Mouse (Mus musculus): ENCODE measurements around the gene Sik1. TPM values are rescaled to one million over a fixed set of nuclear protein-coding genes. Genes with fewer than 3 reads are reported as not detected.

Gene Sik1
- polyA plus RNA-seq, 1 experiment from 2014 or later: 8.8 TPM

GRCm38 (mm10) chr17:31821136-31821933, 34.3 kb downstream of the Sik1 start:
- H3K9ac ChIP-seq: no peak overlapping the region
- WGBS: 36% methylated on average over 13 of the region's 13 CpGs

GRCm38 (mm10) chr17:31820099-31820846, 35.3 kb downstream of the Sik1 start:
- Histone ChIP-seq H3K9ac (no peak overlapping the region), H3K4me3 (replicated peaks) (no peak overlapping the region), H3K4me1 (replicated peaks) (peaks cover 11% of the 10 kb centered on the region; the same call in 1 of the 2 replicates), H3K36me3 (no peaks in the 10 kb centered on the region), H3K27ac (no peak overlapping the region), H3K9me3 (no peaks in the 10 kb centered on the region), H3K27me3 (replicated peaks) (no peaks in the 10 kb centered on the region), H3K4me2 (replicated peaks) (no peak overlapping the region)
- ATAC-seq: peak; percentile 43; the same call in 1 of the 2 replicates
- WGBS: 36% methylated on average over 4 of the region's 4 CpGs

More at GRCm38 (mm10) chr17:31821136-31821933, 34.3 kb downstream of the Sik1 start:
- ATAC-seq: peak; percentile 56; the same call in 1 of the 2 replicates
- H3K36me3 ChIP-seq: no peaks in the 10 kb centered on the region
- peaks cover 11% of the 10 kb centered on the region; the same call in 1 of the 2 replicates for H3K4me1 ChIP-seq (replicated peaks)
- no peaks in the 10 kb centered on the region for H3K27me3 ChIP-seq (replicated peaks)
- no peak overlapping the region; the same call in 1 of the 2 replicates for H3K27ac ChIP-seq
- H3K4me2 ChIP-seq (replicated peaks): no peak overlapping the region
- H3K9me3 ChIP-seq: no peaks in the 10 kb centered on the region
- H3K4me3 ChIP-seq (replicated peaks): no peak overlapping the region

- H3K36me3 ChIP-seq: no peaks in the 10 kb centered on the region
- H3K9ac ChIP-seq: no peak overlapping the region
- H3K9me3 ChIP-seq: no peaks in the 10 kb centered on the region
- no peaks in the 10 kb centered on the region for H3K27me3 ChIP-seq (replicated peaks)
- 70% methylated on average over 9 of the region's 9 CpGs for WGBS
- peaks cover 11% of the 10 kb centered on the region; the same call in 1 of the 2 replicates for H3K4me1 ChIP-seq (replicated peaks)
- no peak overlapping the region for H3K4me3 ChIP-seq (replicated peaks)
- H3K27ac ChIP-seq: no peak overlapping the region
- H3K4me2 ChIP-seq (replicated peaks): no peak overlapping the region
- ATAC-seq: no peak
Observed at GRCm38 (mm10) chr17:31819372-31819771, 36.2 kb downstream of the Sik1 start.

GRCm38 (mm10) chr17:31817815-31818214, 37.8 kb downstream of the Sik1 start:
- no peak for ATAC-seq
- Histone ChIP-seq H3K4me3 (replicated peaks) (no peak overlapping the region), H3K9ac (no peak overlapping the region), H3K4me1 (replicated peaks) (peaks cover 11% of the 10 kb centered on the region; the same call in 1 of the 2 replicates), H3K27ac (no peak overlapping the region), H3K4me2 (replicated peaks) (no peak overlapping the region), H3K9me3 (no peaks in the 10 kb centered on the region), H3K27me3 (replicated peaks) (no peaks in the 10 kb centered on the region), H3K36me3 (no peaks in the 10 kb centered on the region)
- WGBS: 83% methylated on average over 1 of the region's 1 CpGs

GRCm38 (mm10) chr17:31817203-31817602, 38.4 kb downstream of the Sik1 start:
- no peak for ATAC-seq
- Histone ChIP-seq H3K36me3 (no peaks in the 10 kb centered on the region), H3K9ac (no peak overlapping the region), H3K27ac (no peak overlapping the region), H3K4me3 (replicated peaks) (no peak overlapping the region), H3K27me3 (replicated peaks) (no peaks in the 10 kb centered on the region), H3K9me3 (no peaks in the 10 kb centered on the region), H3K4me2 (replicated peaks) (no peak overlapping the region), H3K4me1 (replicated peaks) (peaks cover 11% of the 10 kb centered on the region; the same call in 1 of the 2 replicates)
- 45% methylated on average over 5 of the region's 5 CpGs for WGBS

- no peaks in the 10 kb centered on the region for H3K36me3 ChIP-seq
- H3K27ac ChIP-seq: no peak overlapping the region
- H3K4me3 ChIP-seq (replicated peaks): no peak overlapping the region
- no peaks in the 10 kb centered on the region for H3K27me3 ChIP-seq (replicated peaks)
- no peaks in the 10 kb centered on the region for H3K9me3 ChIP-seq
- no peak overlapping the region for H3K9ac ChIP-seq
- peak; percentile 54; the same call in 1 of the 2 replicates for ATAC-seq
- no peak overlapping the region for H3K4me2 ChIP-seq (replicated peaks)
- 81% methylated on average over 1 of the region's 1 CpGs for WGBS
- H3K4me1 ChIP-seq (replicated peaks): 0 out of 2 replicates have a peak, but pooled peaks cover under 1% of the 10 kb centered on the region
Observed at GRCm38 (mm10) chr17:31814848-31815247, 40.8 kb downstream of the Sik1 start.

- Histone ChIP-seq H3K27me3 (replicated peaks) (no peaks in the 10 kb centered on the region), H3K9ac (no peak overlapping the region), H3K4me2 (replicated peaks) (no peak overlapping the region), H3K36me3 (no peaks in the 10 kb centered on the region), H3K4me3 (replicated peaks) (no peak overlapping the region), H3K9me3 (no peaks in the 10 kb centered on the region), H3K27ac (no peak overlapping the region), H3K4me1 (replicated peaks) (no peaks in the 10 kb centered on the region)
- no peak; the same call in 1 of the 2 replicates for ATAC-seq
- WGBS: 60% methylated on average over 3 of the region's 3 CpGs
Observed at GRCm38 (mm10) chr17:31813938-31814622, 41.5 kb downstream of the Sik1 start.

GRCm38 (mm10) chr17:31811333-31811732, 44.3 kb downstream of the Sik1 start:
- no peak for ATAC-seq
- Histone ChIP-seq H3K27me3 (replicated peaks) (no peaks in the 10 kb centered on the region), H3K4me2 (replicated peaks) (no peak overlapping the region), H3K36me3 (no peaks in the 10 kb centered on the region), H3K9me3 (no peaks in the 10 kb centered on the region), H3K4me1 (replicated peaks) (peaks cover 7% of the 10 kb centered on the region), H3K4me3 (replicated peaks) (no peak overlapping the region), H3K27ac (no peak overlapping the region), H3K9ac (no peak overlapping the region)
- WGBS: 60% methylated on average over 4 of the region's 4 CpGs

GRCm38 (mm10) chr17:31809894-31810293, 45.7 kb downstream of the Sik1 start:
- Histone ChIP-seq H3K9me3 (no peaks in the 10 kb centered on the region), H3K4me3 (replicated peaks) (no peak overlapping the region), H3K4me1 (replicated peaks) (peaks cover 7% of the 10 kb centered on the region), H3K27me3 (replicated peaks) (no peaks in the 10 kb centered on the region), H3K27ac (no peak overlapping the region), H3K9ac (no peak overlapping the region), H3K4me2 (replicated peaks) (no peak overlapping the region), H3K36me3 (no peaks in the 10 kb centered on the region)
- ATAC-seq: no peak
- WGBS: 57% methylated on average over 19 of the region's 19 CpGs

GRCm38 (mm10) chr17:31809136-31809535, 46.5 kb downstream of the Sik1 start:
- Histone ChIP-seq H3K4me3 (replicated peaks) (no peak overlapping the region), H3K27ac (no peak overlapping the region), H3K9me3 (no peaks in the 10 kb centered on the region), H3K27me3 (replicated peaks) (no peaks in the 10 kb centered on the region), H3K4me1 (replicated peaks) (peaks cover 7% of the 10 kb centered on the region), H3K4me2 (replicated peaks) (no peak overlapping the region), H3K9ac (no peak overlapping the region), H3K36me3 (no peaks in the 10 kb centered on the region)
- 87% methylated on average over 7 of the region's 7 CpGs for WGBS
- no peak for ATAC-seq

- Histone ChIP-seq H3K4me2 (replicated peaks) (no peak overlapping the region), H3K4me1 (replicated peaks) (peaks cover 7% of the 10 kb centered on the region), H3K9ac (no peak overlapping the region), H3K9me3 (no peaks in the 10 kb centered on the region), H3K4me3 (replicated peaks) (no peak overlapping the region), H3K36me3 (no peaks in the 10 kb centered on the region), H3K27me3 (replicated peaks) (no peaks in the 10 kb centered on the region), H3K27ac (no peak overlapping the region)
- 60% methylated on average over 10 of the region's 10 CpGs for WGBS
- no peak for ATAC-seq
Observed at GRCm38 (mm10) chr17:31808082-31808875, 47.3 kb downstream of the Sik1 start.

All from intestine, embryonic 15.5 days (tissue).